Mouse (Mus musculus): ENCODE measurements at regions not wholly inside any gene's neighbourhood (a gene's known extent, or its start where the extent isn't known, plus 50 kb on each side); places are given as distances from the start of the nearest gene placed in this dataset.

GRCm38 (mm10) chr2:116976951-116977503, 98.5 kb downstream of the Tmco5 start:
- TF ChIP-seq E2F4 (IDR thresholded peaks at IDR 0.05; ENCODE audit: insufficient replicate concordance, low read depth, low read length) (no peak), ZC3H11A (IDR thresholded peaks at IDR 0.05; ENCODE audit: low read depth, low read length) (no peak), ELF1 (IDR thresholded peaks at IDR 0.05; ENCODE audit: low read depth, low read length) (no peak), MAFK (IDR thresholded peaks at IDR 0.05; ENCODE audit: insufficient replicate concordance, low read length) (no peak), SIN3A (IDR thresholded peaks at IDR 0.05; ENCODE audit: low read length) (no peak)
- Histone ChIP-seq H3K4me3 (replicated peaks in 1 of 3; ENCODE audit: low read depth in 2 of 3, low read length in 2 of 3, poor library complexity in 1 of 3) (no peak overlapping the region), H3K9me3 (replicated peaks; ENCODE audit: low read length) (no peaks in the 10 kb centered on the region), H3K9ac (ENCODE audit: insufficient read depth, low read depth) (no peak overlapping the region), H3K4me2 (ENCODE audit: insufficient read depth, low read depth, poor library complexity, severe bottlenecking) (no peak overlapping the region), H3K27ac (ENCODE audit: insufficient read depth, low read depth) (no peak overlapping the region), H3K4me1 (ENCODE audit: control insufficient read depth in 1 of 2, insufficient read depth in 2 of 2) (peaks cover 3 to 56% of the 10 kb centered on the region in 2 experiments; a peak in 3 of 4 replicates), H3K27me3 (replicated peaks) (no peaks in the 10 kb centered on the region), H3K79me2 (replicated peaks; ENCODE audit: control insufficient read depth, extremely low read depth, insufficient read depth, poor library complexity, severe bottlenecking) (no peaks in the 10 kb centered on the region), H3K36me3 (replicated peaks in 1 of 2; ENCODE audit: control insufficient read depth in 1 of 2, insufficient read depth in 1 of 2, low read length in 1 of 2) (no peaks in the 10 kb centered on the region)
- dilution Hi-C loops (cut with MboI; ENCODE audit: extremely low pct_ligation_motif_present, extremely low pct_unique_long_range_greater_than_20kb, low sequenced_read_pairs) (no loop called here), in situ Hi-C loops (cut with MboI; ENCODE audit: low pct_ligation_motif_present, low pct_unique_long_range_greater_than_20kb, low sequenced_read_pairs) (loop anchor here (10.0 kb wide), 1 partner anchor 148 kb away; the partner anchor contains the start of gene Spred1)
- no peak for DNase-seq (ENCODE audit: extremely low read depth)

- dilution Hi-C loops (cut with MboI; ENCODE audit: extremely low pct_ligation_motif_present, extremely low pct_unique_long_range_greater_than_20kb, low sequenced_read_pairs) (no loop called here), in situ Hi-C loops (cut with MboI; ENCODE audit: low pct_ligation_motif_present, low pct_unique_long_range_greater_than_20kb, low sequenced_read_pairs) (loop anchor here (10.0 kb wide), 1 partner anchor 147 kb away; the partner anchor contains the start of gene Spred1)
- peaks cover 3% of the 10 kb centered on the region for H3K9me3 ChIP-seq (replicated peaks; ENCODE audit: low read length)
- DNase-seq (ENCODE audit: extremely low read depth): no peak
- peaks cover 3 to 46% of the 10 kb centered on the region in 2 experiments; a peak in 3 of 4 replicates for H3K4me1 ChIP-seq (ENCODE audit: control insufficient read depth in 1 of 2, insufficient read depth in 2 of 2)
- no peaks in the 10 kb centered on the region for H3K36me3 ChIP-seq (replicated peaks in 1 of 2; ENCODE audit: control insufficient read depth in 1 of 2, insufficient read depth in 1 of 2, low read length in 1 of 2)
- H3K79me2 ChIP-seq (replicated peaks; ENCODE audit: control insufficient read depth, extremely low read depth, insufficient read depth, poor library complexity, severe bottlenecking): no peaks in the 10 kb centered on the region
- no peak overlapping the region for H3K4me2 ChIP-seq (ENCODE audit: insufficient read depth, low read depth, poor library complexity, severe bottlenecking)
- no peak overlapping the region for H3K27ac ChIP-seq (ENCODE audit: insufficient read depth, low read depth)
- H3K9ac ChIP-seq (ENCODE audit: insufficient read depth, low read depth): no peak overlapping the region
- H3K27me3 ChIP-seq (replicated peaks): no peaks in the 10 kb centered on the region
- no peak overlapping the region for H3K4me3 ChIP-seq (replicated peaks in 1 of 3; ENCODE audit: low read depth in 2 of 3, low read length in 2 of 3, poor library complexity in 1 of 3)
- no peak for TF ChIP-seq EP300 (IDR thresholded peaks at IDR 0.05; ENCODE audit: low read length)
- TF ChIP-seq BHLHE40 (IDR thresholded peaks at IDR 0.05; ENCODE audit: low read depth, low read length): no peak
- TF ChIP-seq JUN (IDR thresholded peaks at IDR 0.05; ENCODE audit: insufficient read depth, low read depth, low read length): peak; percentile 18; the same call in 1 of the 2 replicates
- no peak for TF ChIP-seq NRF1 (IDR thresholded peaks at IDR 0.05; ENCODE audit: low read depth, low read length)
- no peak for TF ChIP-seq MAZ (IDR thresholded peaks at IDR 0.05; ENCODE audit: low read depth, low read length)
- TF ChIP-seq JUND (conservative IDR thresholded peaks at IDR 0.05; ENCODE audit: low read depth, low read length): peak; percentile 41; the same call in 1 of the 2 replicates
- TF ChIP-seq ETS1 (conservative IDR thresholded peaks at IDR 0.05; ENCODE audit: low read depth, low read length): no peak
- no peak for TF ChIP-seq MAX (IDR thresholded peaks at IDR 0.05; ENCODE audit: low read length)
- no peak for TF ChIP-seq SMC3 (IDR thresholded peaks at IDR 0.05; ENCODE audit: low read depth, low read length)
- no peak for TF ChIP-seq KAT2A (IDR thresholded peaks at IDR 0.05; ENCODE audit: insufficient replicate concordance, low read length)
- no peak for TF ChIP-seq POLR2AphosphoS2 (IDR thresholded peaks at IDR 0.05; ENCODE audit: low read depth, low read length)
- TF ChIP-seq E2F4 (IDR thresholded peaks at IDR 0.05; ENCODE audit: insufficient replicate concordance, low read depth, low read length): no peak
Measured at GRCm38 (mm10) chr2:116977771-116978600, 99.5 kb downstream of the Tmco5 start.
